Mouse (Mus musculus) heart, adult 2 months (tissue): ENCODE data around the gene Sh2b3. TPM values are rescaled to one million over a fixed set of nuclear protein-coding genes. Genes with fewer than 3 reads are reported as not detected.
A peak's percentile ranks its signal among the peaks of the same experiment; 100 is the strongest.

Source experiments
- DNase-seq, 2 experiments: peaks; one replicate each; pipeline ENCODE4 v3.0.0; 2021
- H3K27ac ChIP-seq: fragments of 200-600 bp; 2 replicates; pipeline ENCODE4 v1.8.1; 2022
- H3K27me3 ChIP-seq: fragments of 200-500 bp; 2 replicates; pipeline ENCODE4 v1.6.1; 2012; ENCODE audit warnings: mild to moderate bottlenecking, low read length, inconsistent platforms, mixed read lengths; ENCODE audit not compliant: control insufficient read depth, insufficient read depth
- H3K36me3 ChIP-seq: fragments of 200-500 bp; 2 replicates; pipeline ENCODE4 v1.6.1; 2012; ENCODE audit warnings: low read length, inconsistent platforms; ENCODE audit not compliant: control insufficient read depth, insufficient read depth
- H3K4me1 ChIP-seq: fragments of 200-500 bp; 2 replicates; pipeline ENCODE4 v1.6.1; 2011; ENCODE audit warnings: low read length; ENCODE audit not compliant: control insufficient read depth, insufficient read depth
- H3K4me3 ChIP-seq: fragments of 200-600 bp; 2 replicates; pipeline ENCODE4 v1.8.1; 2022
- H3K79me2 ChIP-seq: fragments of 200-500 bp; replicated peaks from 2 replicates; pipeline ENCODE4 v1.6.1; 2012; ENCODE audit warnings: mild to moderate bottlenecking, inconsistent platforms, low read length, moderate library complexity, mixed read lengths; ENCODE audit not compliant: control insufficient read depth, insufficient read depth
- H3K9ac ChIP-seq: fragments of 200-500 bp; 2 replicates; pipeline ENCODE4 v1.6.1; 2012; ENCODE audit warnings: low read depth, mild to moderate bottlenecking, control low read depth, inconsistent platforms, low read length, mixed read lengths
- CTCF ChIP-seq: fragments of 200-600 bp; IDR thresholded peaks from 2 replicates; pipeline ENCODE4 v1.8.1; 2022; ENCODE audit warnings: antibody characterized with exemption, mild to moderate bottlenecking, moderate library complexity
- EP300 ChIP-seq: fragments of 200-500 bp; IDR thresholded peaks from 2 replicates; pipeline ENCODE4 v1.6.1; 2011; ENCODE audit warnings: low read depth, low read length, control low read depth; ENCODE audit not compliant: insufficient read depth
- POLR2A ChIP-seq: fragments of 200-500 bp; IDR thresholded peaks from 2 replicates; pipeline ENCODE4 v1.6.1; 2011; ENCODE audit warnings: mild to moderate bottlenecking, low read depth, low read length, control low read depth; ENCODE audit not compliant: insufficient read depth
- WGBS: fragments of 180-500 bp; shearing (Covaris S2); methylation state at CpG from one replicate; pipeline ENCODE4 v1.1.7; 2018; 5-methylcytosine and 5-hydroxymethylcytosine counted together
- intact Hi-C: fragments of 180-260 bp; cut with DNase I; formaldehyde crosslinking; loops from one replicate; pipeline ENCODE4 v1.15.1; 2025
- polyA plus RNA-seq: library from polyadenylated mRNA; depleted of rRNA; stranded (reverse); fragments of >200 nt; gene quantifications from 2 replicates; pipeline ENCODE4 v1.2.3, GENCODE M21; 2012
- total RNA-seq, 2 experiments: library from RNA; stranded (reverse); gene quantifications; 2 replicates each; pipeline ENCODE4 v1.2.3; 2021

Sh2b3 gene
- total and polyA plus RNA-seq, 3 experiments, result 19.3 to 22.5 (median 21.6) TPM

- Histone ChIP-seq H3K27me3 (no peaks in the 10 kb centered on the region), H3K36me3 (peaks cover 11% of the 10 kb centered on the region; the same call in 1 of the 2 replicates), H3K27ac (peak overlapping the region; percentile 18; the same call in 1 of the 2 replicates), H3K9ac (no peak overlapping the region), H3K79me2 (no peaks in the 10 kb centered on the region), H3K4me3 (no peak overlapping the region), H3K4me1 (peaks cover 30% of the 10 kb centered on the region)
- intact Hi-C loops, result no loop called here
- no peak for DNase-seq
- 81% methylated on average over 17 of the region's 17 CpGs for WGBS
- TF ChIP-seq POLR2A (no peak), CTCF (no peak), EP300 (no peak)
Measured at GRCm38 (mm10) chr5:121810331-121811151, 26.9 kb downstream of the Sh2b3 start.

GRCm38 (mm10) chr5:121809667-121810224 lies 27.7 kb downstream of the Sh2b3 start:
- H3K27ac ChIP-seq, result peak overlapping the region; percentile 18; the same call in 1 of the 2 replicates
- intact Hi-C loops, result no loop called here
- H3K79me2 ChIP-seq, result no peaks in the 10 kb centered on the region
- DNase-seq, result peak; percentile 51 to 55
- no peaks in the 10 kb centered on the region for H3K27me3 ChIP-seq
- peaks cover 11% of the 10 kb centered on the region; the same call in 1 of the 2 replicates for H3K36me3 ChIP-seq
- no peak overlapping the region for H3K9ac ChIP-seq
- TF ChIP-seq EP300, result no peak
- no peak for TF ChIP-seq CTCF
- no peak for TF ChIP-seq POLR2A
- H3K4me1 ChIP-seq, result peaks cover 30% of the 10 kb centered on the region
- WGBS, result 15% methylated on average over 5 of the region's 5 CpGs
- H3K4me3 ChIP-seq, result no peak overlapping the region

GRCm38 (mm10) chr5:121808202-121808601 lies 29.2 kb downstream of the Sh2b3 start:
- H3K4me1 ChIP-seq, result peaks cover 30% of the 10 kb centered on the region
- DNase-seq, result no peak
- TF ChIP-seq EP300 (no peak), CTCF (no peak), POLR2A (no peak)
- peaks cover 13% of the 10 kb centered on the region for H3K36me3 ChIP-seq
- no peaks in the 10 kb centered on the region for H3K79me2 ChIP-seq
- 86% methylated on average over 2 of the region's 2 CpGs for WGBS
- H3K4me3 ChIP-seq, result no peak overlapping the region
- intact Hi-C loops, result no loop called here
- no peaks in the 10 kb centered on the region for H3K27me3 ChIP-seq
- H3K27ac ChIP-seq, result no peak overlapping the region
- no peak overlapping the region for H3K9ac ChIP-seq

- intact Hi-C loops, result no loop called here
- Histone ChIP-seq H3K4me3 (no peak overlapping the region), H3K9ac (no peak overlapping the region), H3K27me3 (no peaks in the 10 kb centered on the region), H3K4me1 (peaks cover 24% of the 10 kb centered on the region), H3K36me3 (peaks cover 13% of the 10 kb centered on the region), H3K27ac (peak overlapping the region; percentile 26), H3K79me2 (no peaks in the 10 kb centered on the region)
- DNase-seq, result no peak
- TF ChIP-seq POLR2A (no peak), CTCF (no peak), EP300 (no peak)
- 61% methylated on average over 3 of the region's 3 CpGs for WGBS
Measured at GRCm38 (mm10) chr5:121807186-121807585, 30.3 kb downstream of the Sh2b3 start.

GRCm38 (mm10) chr5:121798447-121798846 lies 39.0 kb downstream of the Sh2b3 start:
- Histone ChIP-seq H3K36me3 (peaks cover under 1% of the 10 kb centered on the region), H3K27ac (no peak overlapping the region), H3K79me2 (no peaks in the 10 kb centered on the region), H3K4me3 (no peak overlapping the region), H3K9ac (no peak overlapping the region), H3K27me3 (no peaks in the 10 kb centered on the region), H3K4me1 (no peaks in the 10 kb centered on the region)
- WGBS, result 80% methylated on average over 2 of the region's 2 CpGs
- no peak for DNase-seq
- intact Hi-C loops, result loop anchor here (10.0 kb wide), 1 partner anchor 46 kb away; the partner anchor contains the start of gene Pheta1
- no peak for TF ChIP-seq POLR2A
- TF ChIP-seq CTCF, result peak; percentile 20; the same call in 1 of the 2 replicates
- no peak for TF ChIP-seq EP300
